Mouse (Mus musculus): ENCODE measurements around the gene Clstn3.
"Not testable (repeated sequence)": the region's sequence is repeated elsewhere in the genome, so short reads cannot be mapped to it uniquely, and the experiment has no call there.

DNA sequence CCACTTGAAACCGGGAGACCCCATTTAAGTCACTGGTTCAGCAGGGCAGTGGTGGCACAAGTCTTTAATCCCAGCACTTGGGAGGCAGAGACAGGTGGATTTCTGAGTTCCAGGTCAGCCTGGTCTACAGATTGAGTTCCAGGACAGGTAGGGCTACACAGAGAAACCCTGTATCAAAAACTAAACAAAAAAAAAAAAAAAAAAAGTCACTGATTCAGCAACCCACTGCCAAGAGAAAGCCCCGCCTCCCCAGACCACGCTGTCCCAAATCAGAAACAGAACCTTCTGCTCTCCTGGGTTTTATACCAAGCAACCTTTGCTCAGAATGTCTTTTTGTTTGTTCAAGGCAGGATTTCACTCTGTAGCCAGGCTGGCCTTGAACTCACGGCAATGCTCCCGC is 44.6 kb upstream of the Clstn3 start:
- TF ChIP-seq CTCF, POLR2A (IDR thresholded peaks at IDR 0.05; ENCODE audit: extremely low read depth, insufficient read depth, low read length): not testable (repeated sequence)

All from cortical plate, adult 2 months (tissue).